Mouse (Mus musculus): ENCODE data around the gene Zscan10. TPM values are rescaled to one million over a fixed set of nuclear protein-coding genes. Genes with fewer than 3 reads are reported as not detected.

Gene Zscan10
- total and polyA plus RNA-seq, 2 experiments from 2014 or later = not detected

GRCm38 (mm10) chr17:23566787-23567186 is 33.9 kb upstream of the Zscan10 start:
- 64% methylated on average over 5 of the region's 5 CpGs for WGBS
- H3K36me3 ChIP-seq (ENCODE audit: insufficient read depth, low read length) = no peaks in the 10 kb centered on the region
- no peak overlapping the region for H3K27ac ChIP-seq (ENCODE audit: low read depth, low read length)
- no peak overlapping the region for H3K4me3 ChIP-seq (ENCODE audit: low read depth, low read length)
- DNase-seq (ENCODE audit: low spot score) (no peak), ATAC-seq (ENCODE audit: low FRiP score) (no peak)
- no peaks in the 10 kb centered on the region for H3K9me3 ChIP-seq (ENCODE audit: low read length)
- H3K27me3 ChIP-seq (ENCODE audit: insufficient read depth, low read length) = no peaks in the 10 kb centered on the region
- H3K9ac ChIP-seq (replicated peaks; ENCODE audit: low read length, poor library complexity, severe bottlenecking) = no peak overlapping the region
- TF ChIP-seq CTCF (IDR thresholded peaks at IDR 0.05) = peak; percentile 25; the same call in 1 of the 2 replicates
- no peak overlapping the region for H3K4me2 ChIP-seq (ENCODE audit: low read depth, low read length, poor library complexity, severe bottlenecking)
- H3K4me1 ChIP-seq (ENCODE audit: insufficient read depth, low read length) = no peaks in the 10 kb centered on the region

- peak; percentile 59 for DNase-seq (ENCODE audit: low spot score)
- Histone ChIP-seq H3K27me3 (ENCODE audit: insufficient read depth, low read length) (no peaks in the 10 kb centered on the region), H3K4me3 (ENCODE audit: low read depth, low read length) (no peak overlapping the region), H3K4me2 (ENCODE audit: low read depth, low read length, poor library complexity, severe bottlenecking) (no peak overlapping the region), H3K9ac (replicated peaks; ENCODE audit: low read length, poor library complexity, severe bottlenecking) (no peak overlapping the region), H3K9me3 (ENCODE audit: low read length) (no peaks in the 10 kb centered on the region), H3K4me1 (ENCODE audit: insufficient read depth, low read length) (no peaks in the 10 kb centered on the region), H3K27ac (ENCODE audit: low read depth, low read length) (no peak overlapping the region), H3K36me3 (ENCODE audit: insufficient read depth, low read length) (no peaks in the 10 kb centered on the region)
- no peak for ATAC-seq (ENCODE audit: low FRiP score)
- TF ChIP-seq CTCF (IDR thresholded peaks at IDR 0.05) = no peak
- WGBS = 25% methylated on average over 5 of the region's 5 CpGs
These were observed 32.3 kb upstream of the Zscan10 start for GRCm38 (mm10) chr17:23568370-23568769.

- peak; percentile 67 for TF ChIP-seq CTCF (IDR thresholded peaks at IDR 0.05)
- Histone ChIP-seq H3K36me3 (ENCODE audit: insufficient read depth, low read length) (peaks cover 10% of the 10 kb centered on the region; the same call in 1 of the 2 replicates), H3K4me3 (ENCODE audit: low read depth, low read length) (no peak overlapping the region), H3K4me2 (ENCODE audit: low read depth, low read length, poor library complexity, severe bottlenecking) (no peak overlapping the region), H3K27ac (ENCODE audit: low read depth, low read length) (no peak overlapping the region), H3K9ac (replicated peaks; ENCODE audit: low read length, poor library complexity, severe bottlenecking) (no peak overlapping the region), H3K27me3 (ENCODE audit: insufficient read depth, low read length) (no peaks in the 10 kb centered on the region), H3K4me1 (ENCODE audit: insufficient read depth, low read length) (no peaks in the 10 kb centered on the region), H3K9me3 (ENCODE audit: low read length) (no peaks in the 10 kb centered on the region)
- DNase-seq (ENCODE audit: low spot score) (peak; percentile 58), ATAC-seq (ENCODE audit: low FRiP score) (peak; percentile 41; the same call in 1 of the 2 replicates)
- 41% methylated on average over 6 of the region's 6 CpGs for WGBS
These were observed 30.6 kb upstream of the Zscan10 start for GRCm38 (mm10) chr17:23570017-23570416.

GRCm38 (mm10) chr17:23571084-23571483 is 29.6 kb upstream of the Zscan10 start:
- Histone ChIP-seq H3K9ac (replicated peaks; ENCODE audit: low read length, poor library complexity, severe bottlenecking) (no peak overlapping the region), H3K4me2 (ENCODE audit: low read depth, low read length, poor library complexity, severe bottlenecking) (no peak overlapping the region), H3K4me1 (ENCODE audit: insufficient read depth, low read length) (no peaks in the 10 kb centered on the region), H3K36me3 (ENCODE audit: insufficient read depth, low read length) (peaks cover 19% of the 10 kb centered on the region), H3K27ac (ENCODE audit: low read depth, low read length) (no peak overlapping the region), H3K27me3 (ENCODE audit: insufficient read depth, low read length) (no peaks in the 10 kb centered on the region), H3K9me3 (ENCODE audit: low read length) (no peaks in the 10 kb centered on the region), H3K4me3 (ENCODE audit: low read depth, low read length) (no peak overlapping the region)
- WGBS = 20% methylated on average over 5 of the region's 5 CpGs
- DNase-seq (ENCODE audit: low spot score) = peak; percentile 33
- no peak for ATAC-seq (ENCODE audit: low FRiP score)
- peak; percentile 60 for TF ChIP-seq CTCF (IDR thresholded peaks at IDR 0.05)

GRCm38 (mm10) chr17:23572059-23572458 is 28.6 kb upstream of the Zscan10 start:
- Histone ChIP-seq H3K9ac (replicated peaks; ENCODE audit: low read length, poor library complexity, severe bottlenecking) (no peak overlapping the region), H3K4me1 (ENCODE audit: insufficient read depth, low read length) (no peaks in the 10 kb centered on the region), H3K27me3 (ENCODE audit: insufficient read depth, low read length) (no peaks in the 10 kb centered on the region), H3K4me3 (ENCODE audit: low read depth, low read length) (no peak overlapping the region), H3K4me2 (ENCODE audit: low read depth, low read length, poor library complexity, severe bottlenecking) (no peak overlapping the region), H3K36me3 (ENCODE audit: insufficient read depth, low read length) (peaks cover 28% of the 10 kb centered on the region), H3K27ac (ENCODE audit: low read depth, low read length) (no peak overlapping the region), H3K9me3 (ENCODE audit: low read length) (0 out of 2 replicates have a peak, but pooled peaks cover 4% of the 10 kb centered on the region)
- DNase-seq (ENCODE audit: low spot score) = no peak
- peak; percentile 52 for TF ChIP-seq CTCF (IDR thresholded peaks at IDR 0.05)
- WGBS = 85% methylated on average over 6 of the region's 6 CpGs
- ATAC-seq (ENCODE audit: low FRiP score) = no peak

- no peak overlapping the region for H3K4me3 ChIP-seq (ENCODE audit: low read depth, low read length)
- ATAC-seq (ENCODE audit: low FRiP score) (no peak), DNase-seq (ENCODE audit: low spot score) (no peak)
These were observed 26.5 kb upstream of the Zscan10 start for GRCm38 (mm10) chr17:23574130-23574529.

More at GRCm38 (mm10) chr17:23574130-23574529, 26.5 kb upstream of the Zscan10 start:
- Histone ChIP-seq H3K27ac (ENCODE audit: low read depth, low read length) (no peak overlapping the region), H3K9me3 (ENCODE audit: low read length) (0 out of 2 replicates have a peak, but pooled peaks cover 4% of the 10 kb centered on the region), H3K9ac (replicated peaks; ENCODE audit: low read length, poor library complexity, severe bottlenecking) (no peak overlapping the region), H3K27me3 (ENCODE audit: insufficient read depth, low read length) (no peaks in the 10 kb centered on the region), H3K4me2 (ENCODE audit: low read depth, low read length, poor library complexity, severe bottlenecking) (no peak overlapping the region), H3K4me1 (ENCODE audit: insufficient read depth, low read length) (no peaks in the 10 kb centered on the region), H3K36me3 (ENCODE audit: insufficient read depth, low read length) (peaks cover 40% of the 10 kb centered on the region)
- WGBS = 91% methylated on average over 8 of the region's 8 CpGs
- TF ChIP-seq CTCF (IDR thresholded peaks at IDR 0.05) = no peak

Data from midbrain, postnatal 0 days (tissue).